Mouse (Mus musculus) mammary gland, adult 2 months (tissue): ENCODE data around the gene Taar8a. TPM values are rescaled to one million over a fixed set of nuclear protein-coding genes. Genes with fewer than 3 reads are reported as not detected.

Experiments
- polyA plus RNA-seq: library from polyadenylated mRNA; depleted of rRNA; stranded (reverse); fragments of >200 nt; gene quantifications from 2 replicates; pipeline ENCODE4 v1.2.3, GENCODE M21; 2012; ENCODE audit warnings: low replicate concordance; rRNA removed

The Taar8a gene
- not detected in 2 replicates for polyA plus RNA-seq

GRCm38 (mm10) chr10:24076200-24076599 is at the start of gene Taar8a:
Gene Taar8a (plus strand): TSS chr10:24076500.

GRCm38 (mm10) chr10:24026922-24027321 is 49.4 kb upstream of the Taar8a start, which contains the start of gene Taar7d:
Gene Taar7d (plus strand): TSS chr10:24027222.

GRCm38 (mm10) chr10:24037314-24037713 is 39.0 kb upstream of the Taar8a start, which contains the start of gene Taar7e:
Gene Taar7e (plus strand): TSS chr10:24037614.

GRCm38 (mm10) chr10:24049210-24049609 is 27.1 kb upstream of the Taar8a start, which contains the start of gene Taar7f:
Gene Taar7f (plus strand): TSS chr10:24049510.

GRCm38 (mm10) chr10:24092194-24092593 is 15.9 kb downstream of the Taar8a start, which contains the start of gene Taar8b:
Gene Taar8b (minus strand): TSS chr10:24092294.

GRCm38 (mm10) chr10:24101812-24102211 is 25.5 kb downstream of the Taar8a start, which contains the start of gene Taar8c:
Gene Taar8c (minus strand): TSS chr10:24101912.

GRCm38 (mm10) chr10:24109434-24109833 is 33.1 kb downstream of the Taar8a start, which contains the start of gene Taar9:
Gene Taar9 (minus strand): TSS chr10:24109534.

Other genes with a start within 250 kb of the Taar8a start
- 5.4 and 10.9 TPM in 2 replicates for gene Vnn3, start 225.0 kb upstream of the Taar8a start, polyA plus RNA-seq
- 1.6 and 3.9 TPM in 2 replicates for gene Vnn1, start 181.8 kb upstream of the Taar8a start, polyA plus RNA-seq
- not detected in 2 replicates for gene Taar1, start 156.1 kb upstream of the Taar8a start, polyA plus RNA-seq
- gene Taar2, start 137.9 kb upstream of the Taar8a start, polyA plus RNA-seq = not detected in 2 replicates
- gene Taar3, start 126.9 kb upstream of the Taar8a start, polyA plus RNA-seq = not detected in 2 replicates
- not detected in 2 replicates for gene Taar4, start 116.0 kb upstream of the Taar8a start, polyA plus RNA-seq
- gene Taar5, start 105.8 kb upstream of the Taar8a start, polyA plus RNA-seq = not detected in 2 replicates
- not detected in 2 replicates for gene Taar6, start 90.9 kb upstream of the Taar8a start, polyA plus RNA-seq
- gene Taar7a, start 83.0 kb upstream of the Taar8a start, polyA plus RNA-seq = not detected in 2 replicates
- gene Taar7b, start 76.6 kb upstream of the Taar8a start, polyA plus RNA-seq = not detected in 2 replicates
- not detected in 2 replicates for gene Taar7d, start 49.3 kb upstream of the Taar8a start, polyA plus RNA-seq
- gene Taar7e, start 38.9 kb upstream of the Taar8a start, polyA plus RNA-seq = not detected in 2 replicates
- not detected in 2 replicates for gene Taar7f, start 27.0 kb upstream of the Taar8a start, polyA plus RNA-seq
- not detected in 2 replicates for gene Taar8b, start 15.8 kb downstream of the Taar8a start, polyA plus RNA-seq
- gene Taar8c, start 25.4 kb downstream of the Taar8a start, polyA plus RNA-seq = not detected in 2 replicates
- gene Taar9, start 33.0 kb downstream of the Taar8a start, polyA plus RNA-seq = not detected in 2 replicates
- gene Stx7, start 72.8 kb downstream of the Taar8a start, polyA plus RNA-seq = 28.8 and 34.8 TPM in 2 replicates
- gene Moxd1, start 147.0 kb downstream of the Taar8a start, polyA plus RNA-seq = 5.7 and 19.1 TPM in 2 replicates